Mouse (Mus musculus): ENCODE measurements around the gene Ache.
A peak's percentile ranks its signal among the peaks of the same experiment; 100 is the strongest.

GRCm38 (mm10) chr5:137333512-137334174 is 46.3 kb downstream of the Ache start, which contains the start of gene Slc12a9:
- 0 out of 2 replicates have a peak, but pooled peaks have one; percentile 51 for TF ChIP-seq POLR2A (IDR thresholded peaks at IDR 0.05; ENCODE audit: extremely low read depth, insufficient read depth, low read length)
- peak; percentile 73 for TF ChIP-seq CTCF (IDR thresholded peaks at IDR 0.05; ENCODE audit: extremely low read depth, insufficient read depth, low read length)

All from cortical plate, adult 2 months (tissue).